Mouse (Mus musculus) hindbrain, embryonic 11.5 days (tissue): ENCODE measurements around the gene Nfia. TPM values are rescaled to one million over a fixed set of nuclear protein-coding genes. Genes with fewer than 3 reads are reported as not detected.

Source experiments
- ATAC-seq: fragments of 200-750 bp; cut with Nextera tagmentation; 2 replicates; pipeline ENCODE4 v1.8.0; 2017; ENCODE audit warnings: mild to moderate bottlenecking, moderate TSS enrichment, moderate library complexity; ENCODE audit not compliant: low FRiP score
- DNase-seq: peaks from one replicate; pipeline ENCODE4 v3.0.0-alpha.2; 2015; ENCODE audit warnings: low spot score
- H3K27ac ChIP-seq: fragments of 300-500 bp; sonication (generic); 2 replicates; pipeline ENCODE4 v1.5.1; 2014; ENCODE audit warnings: mild to moderate bottlenecking, low read depth, low read length
- H3K27me3 ChIP-seq: fragments of 300-500 bp; sonication (generic); 2 replicates; pipeline ENCODE4 v1.6.1; 2014; ENCODE audit warnings: mild to moderate bottlenecking, low read length, moderate library complexity, mixed read lengths; ENCODE audit not compliant: control insufficient read depth, insufficient read depth
- H3K36me3 ChIP-seq: fragments of 300-500 bp; sonication (generic); 2 replicates; pipeline ENCODE4 v1.6.1; 2014; ENCODE audit warnings: mild to moderate bottlenecking, low read length, moderate library complexity, mixed read lengths; ENCODE audit not compliant: control insufficient read depth, insufficient read depth
- H3K4me1 ChIP-seq: fragments of 300-500 bp; sonication (generic); replicated peaks from 2 replicates; pipeline ENCODE4 v1.6.1; 2014; ENCODE audit warnings: low read length, mixed read lengths; ENCODE audit not compliant: control insufficient read depth, insufficient read depth
- H3K4me2 ChIP-seq: fragments of 300-500 bp; sonication (generic); replicated peaks from 2 replicates; pipeline ENCODE4 v1.6.1; 2014; ENCODE audit warnings: mild to moderate bottlenecking, low read depth, low read length
- H3K4me3 ChIP-seq: fragments of 300-500 bp; sonication (generic); 2 replicates; pipeline ENCODE4 v1.5.1; 2014; ENCODE audit warnings: low read depth, low read length
- H3K9ac ChIP-seq: fragments of 300-500 bp; sonication (generic); 2 replicates; pipeline ENCODE4 v1.6.1; 2014; ENCODE audit warnings: low read depth, low read length
- H3K9me3 ChIP-seq: fragments of 300-500 bp; sonication (generic); 2 replicates; pipeline ENCODE4 v1.6.1; 2016; ENCODE audit warnings: low read length; ENCODE audit not compliant: control insufficient read depth
- WGBS: fragments of 180-500 bp; shearing (Covaris S2); extraction: QIAGEN DNeasy Blood & Tissue Kit; methylation state at CpG from one replicate; pipeline ENCODE4 v1.1.7; 2014; 5-methylcytosine and 5-hydroxymethylcytosine counted together
- polyA plus RNA-seq: library from polyadenylated mRNA; unstranded; fragments of >200 nt; fragmentation: Nextera tagmentation; extraction: Ambion mirVana; gene quantifications from 2 replicates; pipeline ENCODE4 v1.2.1, GENCODE M21; 2014

The Nfia gene
- polyA plus RNA-seq, 1 experiment from 2014 or later = 45.6 TPM

DNA sequence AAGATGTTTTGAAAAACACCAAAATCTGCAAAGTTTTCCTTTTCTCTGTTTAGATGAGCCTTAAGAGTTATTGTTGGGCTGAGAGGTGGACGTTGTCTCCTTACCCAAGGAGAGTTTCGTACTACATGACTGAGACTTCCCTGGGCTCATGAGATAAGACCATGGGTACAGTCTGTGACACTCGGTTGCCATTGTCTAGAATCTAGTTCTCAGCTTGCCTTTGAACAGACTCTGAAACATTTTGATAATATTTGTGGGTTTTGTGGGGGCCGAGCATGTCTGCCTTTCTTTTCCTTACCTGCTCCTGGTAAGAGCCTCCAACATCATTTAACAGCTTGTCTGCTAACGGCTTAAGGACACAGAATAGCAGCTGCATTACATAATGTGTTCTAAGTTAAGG, 150.7 kb downstream of the Nfia start:
- H3K27ac ChIP-seq = no peak overlapping the region
- WGBS = 88% methylated on average over 5 of the region's 5 CpGs
- H3K4me3 ChIP-seq = no peak overlapping the region
- H3K9me3 ChIP-seq = no peaks in the 10 kb centered on the region
- ATAC-seq (no peak), DNase-seq (no peak)
- H3K4me1 ChIP-seq = no peaks in the 10 kb centered on the region
- no peaks in the 10 kb centered on the region for H3K27me3 ChIP-seq
- H3K9ac ChIP-seq = no peak overlapping the region
- H3K36me3 ChIP-seq = no peaks in the 10 kb centered on the region
- H3K4me2 ChIP-seq = no peak overlapping the region

DNA sequence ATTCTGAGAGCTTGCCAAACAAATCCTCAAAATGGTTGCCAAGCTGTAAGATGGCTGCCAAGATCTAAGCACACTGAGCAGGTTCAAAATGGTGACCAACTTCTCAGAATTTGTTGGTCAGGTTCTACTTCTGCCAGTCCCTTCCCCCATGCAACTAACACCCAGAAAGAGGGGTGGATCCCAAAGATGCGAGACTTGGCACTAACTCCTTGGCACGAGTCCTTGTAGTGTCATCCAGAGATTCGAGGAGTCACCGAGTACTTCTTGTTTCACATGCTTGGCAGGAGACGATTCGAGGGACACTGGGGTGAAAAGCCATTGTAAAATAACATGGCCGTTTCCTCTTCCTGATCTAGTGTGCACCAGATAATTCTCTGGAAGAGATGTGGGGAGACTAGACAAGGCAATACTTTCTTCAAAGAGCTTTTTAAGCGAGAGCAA, 151.4 kb downstream of the Nfia start:
- DNase-seq = no peak
- 89% methylated on average over 8 of the region's 8 CpGs for WGBS

DNA sequence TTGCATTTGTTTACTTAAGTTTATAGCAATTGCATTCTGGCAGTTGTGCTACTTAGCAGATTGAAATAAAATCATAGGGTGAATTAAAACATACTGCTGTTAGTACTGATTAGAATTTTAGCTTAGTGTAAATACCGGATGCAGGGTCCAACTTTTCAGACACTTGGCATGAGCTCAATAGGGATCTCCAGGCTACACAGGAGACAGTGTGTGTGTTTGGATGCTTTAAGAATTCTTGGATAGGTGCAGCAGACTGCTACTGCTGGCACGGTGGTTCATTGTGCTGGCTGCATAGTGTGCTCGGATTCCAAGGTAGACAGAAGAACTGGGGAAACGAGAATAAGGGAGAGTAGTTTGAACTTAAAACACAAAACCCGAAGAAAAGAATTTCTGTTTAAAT, 151.9 kb downstream of the Nfia start:
- H3K27me3 ChIP-seq = no peaks in the 10 kb centered on the region
- no peaks in the 10 kb centered on the region for H3K4me1 ChIP-seq
- no peak overlapping the region for H3K4me3 ChIP-seq
- H3K9ac ChIP-seq = no peak overlapping the region
- DNase-seq (no peak), ATAC-seq (no peak)
- no peak overlapping the region for H3K4me2 ChIP-seq
- no peak overlapping the region for H3K27ac ChIP-seq
- H3K36me3 ChIP-seq = no peaks in the 10 kb centered on the region
- 87% methylated on average over 5 of the region's 5 CpGs for WGBS
- H3K9me3 ChIP-seq = no peaks in the 10 kb centered on the region

More for the DNA sequence above, 151.4 kb downstream of the Nfia start:
- Histone ChIP-seq H3K27ac (no peak overlapping the region), H3K4me2 (no peak overlapping the region), H3K27me3 (no peaks in the 10 kb centered on the region), H3K4me3 (no peak overlapping the region), H3K9ac (no peak overlapping the region), H3K9me3 (no peaks in the 10 kb centered on the region), H3K36me3 (no peaks in the 10 kb centered on the region), H3K4me1 (no peaks in the 10 kb centered on the region)
- ATAC-seq = no peak

DNA sequence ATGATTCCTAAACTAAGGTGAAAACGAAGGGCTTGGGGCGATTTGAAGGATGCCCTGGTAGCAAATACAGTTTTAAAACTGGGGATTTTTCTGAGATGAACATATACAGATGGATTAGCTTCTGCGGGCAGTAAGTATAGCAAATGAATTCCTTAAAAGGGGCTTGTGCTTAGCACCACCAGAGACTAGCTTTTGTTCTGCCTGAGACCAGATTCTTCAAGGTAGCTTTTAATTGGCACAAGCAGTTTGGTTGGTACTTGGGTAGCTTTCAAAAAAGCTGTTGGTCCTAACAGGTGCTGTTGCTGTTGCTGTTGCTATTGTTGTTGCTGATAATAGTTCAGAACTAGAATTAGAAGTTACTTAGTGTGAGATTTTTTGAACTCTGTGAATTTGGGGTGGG, 152.3 kb downstream of the Nfia start:
- WGBS = 92% methylated on average over 3 of the region's 3 CpGs
- Histone ChIP-seq H3K27ac (no peak overlapping the region), H3K9ac (no peak overlapping the region), H3K4me3 (no peak overlapping the region), H3K36me3 (no peaks in the 10 kb centered on the region), H3K9me3 (no peaks in the 10 kb centered on the region), H3K4me2 (no peak overlapping the region), H3K27me3 (no peaks in the 10 kb centered on the region), H3K4me1 (no peaks in the 10 kb centered on the region)
- no peak for ATAC-seq
- DNase-seq = no peak

DNA sequence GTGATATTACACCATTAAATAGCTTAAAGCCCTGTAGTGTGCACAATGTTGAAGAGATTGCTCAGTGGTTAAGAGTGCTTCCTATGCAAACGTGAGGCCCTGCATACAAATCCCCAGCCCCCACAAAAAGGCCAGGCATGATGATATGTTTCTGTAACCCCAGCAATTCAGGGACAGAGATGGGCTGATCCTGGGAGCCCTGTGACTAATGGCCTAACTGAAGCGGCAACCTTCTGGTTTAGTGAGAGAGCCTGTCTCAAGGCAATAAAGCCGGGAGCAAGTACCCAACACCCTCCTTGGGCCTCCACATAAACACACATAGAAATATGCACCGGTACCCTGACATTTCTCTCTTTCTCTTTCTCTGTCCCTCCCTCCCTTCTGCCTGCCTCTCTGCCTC, 153.1 kb downstream of the Nfia start:
- H3K27me3 ChIP-seq = no peaks in the 10 kb centered on the region
- no peak overlapping the region for H3K4me3 ChIP-seq
- H3K36me3 ChIP-seq = no peaks in the 10 kb centered on the region
- H3K4me2 ChIP-seq = no peak overlapping the region
- WGBS = 70% methylated on average over 4 of the region's 4 CpGs
- H3K27ac ChIP-seq = no peak overlapping the region
- DNase-seq (no peak), ATAC-seq (no peak)
- no peaks in the 10 kb centered on the region for H3K9me3 ChIP-seq
- H3K9ac ChIP-seq = no peak overlapping the region
- no peaks in the 10 kb centered on the region for H3K4me1 ChIP-seq

DNA sequence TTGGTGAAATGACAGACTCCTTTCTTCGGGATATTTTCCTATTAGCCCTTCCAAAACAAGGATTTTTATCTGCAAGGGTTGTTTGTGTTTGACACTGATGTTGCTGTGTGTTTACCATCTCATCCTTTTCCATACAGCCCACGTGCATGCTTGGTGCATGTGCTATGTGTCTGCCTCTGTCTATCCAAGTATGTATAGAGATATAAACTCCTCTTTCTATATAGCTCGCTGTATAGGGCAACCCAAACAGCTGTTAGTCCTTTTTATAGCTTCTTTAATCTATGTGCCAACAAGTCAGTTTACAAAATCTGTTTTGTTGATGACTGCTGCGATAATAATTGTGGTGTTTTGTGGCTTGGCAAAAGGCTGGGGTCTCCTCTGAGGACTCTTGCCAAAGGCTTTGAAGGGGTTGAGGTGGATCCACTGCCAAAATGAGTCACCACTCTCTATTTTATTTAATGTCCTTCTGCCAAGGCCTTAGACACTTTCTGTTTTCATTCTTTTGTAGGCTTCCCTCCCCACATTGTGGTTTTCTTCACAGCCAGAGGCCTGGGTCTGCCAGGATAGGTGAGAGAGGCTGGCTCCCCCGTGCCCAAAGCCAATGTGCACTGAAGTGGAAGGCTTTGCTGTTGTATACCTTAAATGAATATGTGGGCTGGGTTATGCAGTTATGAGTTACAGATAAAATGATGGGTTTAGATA, 154.2 kb downstream of the Nfia start:
- no peaks in the 10 kb centered on the region for H3K4me1 ChIP-seq
- no peak overlapping the region for H3K4me3 ChIP-seq
- H3K27ac ChIP-seq = no peak overlapping the region
- H3K4me2 ChIP-seq = no peak overlapping the region
- H3K36me3 ChIP-seq = no peaks in the 10 kb centered on the region
- DNase-seq (no peak), ATAC-seq (no peak)
- H3K27me3 ChIP-seq = no peaks in the 10 kb centered on the region
- 86% methylated on average over 5 of the region's 5 CpGs for WGBS
- no peak overlapping the region for H3K9ac ChIP-seq
- H3K9me3 ChIP-seq = no peaks in the 10 kb centered on the region

DNA sequence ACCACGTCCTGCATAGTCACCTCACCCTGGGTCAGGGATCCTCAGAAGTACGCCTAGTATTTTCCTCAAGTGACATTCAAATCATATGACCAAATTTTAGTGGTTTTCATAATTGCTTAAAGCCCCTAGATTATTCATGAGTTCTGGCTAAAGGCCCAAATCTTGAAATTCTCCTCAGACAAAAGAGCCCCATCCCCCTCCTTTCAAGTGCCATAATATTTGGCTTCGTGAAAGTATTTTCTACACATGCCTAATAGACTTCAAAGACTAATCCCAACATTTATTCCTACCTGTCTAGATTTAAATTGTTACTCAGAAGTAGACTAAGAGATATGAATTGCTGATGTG, 154.7 kb downstream of the Nfia start:
- Histone ChIP-seq H3K27ac (no peak overlapping the region), H3K4me1 (no peaks in the 10 kb centered on the region)
- 88% methylated on average over 3 of the region's 3 CpGs for WGBS

DNA sequence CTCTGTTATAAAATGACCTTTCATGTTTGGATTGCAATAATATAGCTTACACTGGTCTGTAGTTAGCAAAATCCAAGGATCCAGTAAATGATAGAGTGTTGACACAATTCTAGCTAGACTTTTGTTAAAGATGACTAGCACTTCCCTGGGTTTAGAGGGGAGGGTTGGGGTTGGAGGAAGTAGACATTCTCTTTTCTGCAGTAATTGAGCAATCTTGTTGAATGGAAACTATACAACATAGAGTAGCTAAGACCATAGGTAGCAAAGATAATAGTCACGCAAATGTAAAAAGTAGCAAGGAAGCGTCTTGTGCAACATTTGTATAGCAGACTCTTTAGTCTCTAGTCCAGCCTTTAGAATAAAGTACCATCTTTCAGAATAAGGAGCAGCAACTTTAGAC, 163.8 kb downstream of the Nfia start:
- Histone ChIP-seq H3K4me2 (no peak overlapping the region), H3K4me1 (no peaks in the 10 kb centered on the region), H3K27ac (no peak overlapping the region), H3K4me3 (no peak overlapping the region), H3K27me3 (no peaks in the 10 kb centered on the region), H3K9me3 (no peaks in the 10 kb centered on the region), H3K9ac (no peak overlapping the region), H3K36me3 (no peaks in the 10 kb centered on the region)
- DNase-seq (no peak), ATAC-seq (no peak)
- 92% methylated on average over 2 of the region's 2 CpGs for WGBS

More for the DNA sequence above, 154.7 kb downstream of the Nfia start:
- Histone ChIP-seq H3K9ac (no peak overlapping the region), H3K9me3 (no peaks in the 10 kb centered on the region), H3K4me3 (no peak overlapping the region), H3K4me2 (no peak overlapping the region), H3K36me3 (no peaks in the 10 kb centered on the region), H3K27me3 (no peaks in the 10 kb centered on the region)
- DNase-seq (no peak), ATAC-seq (no peak)

DNA sequence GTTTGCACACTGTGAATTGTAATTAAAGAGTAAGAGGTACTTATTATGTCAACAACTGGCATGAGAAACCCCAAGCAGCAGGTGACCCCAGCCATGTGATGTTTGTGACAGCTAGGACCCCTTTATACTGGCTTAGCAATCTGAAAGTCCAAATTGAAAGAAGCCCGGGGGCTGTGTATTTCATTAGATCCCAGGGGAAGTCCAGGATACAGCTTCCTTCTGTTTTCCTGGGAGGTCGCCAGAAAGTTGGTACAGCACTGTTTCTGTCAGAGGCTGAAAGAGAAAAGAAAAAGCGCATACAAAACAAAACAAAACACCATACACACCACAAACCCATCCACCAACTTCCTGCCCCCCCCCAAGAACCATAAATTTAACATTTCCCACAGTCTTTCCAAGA, 164.4 kb downstream of the Nfia start:
- ATAC-seq (no peak), DNase-seq (no peak)
- no peak overlapping the region for H3K9ac ChIP-seq
- 69% methylated on average over 3 of the region's 3 CpGs for WGBS
- no peak overlapping the region for H3K27ac ChIP-seq
- no peak overlapping the region for H3K4me2 ChIP-seq
- no peaks in the 10 kb centered on the region for H3K9me3 ChIP-seq
- no peaks in the 10 kb centered on the region for H3K4me1 ChIP-seq
- no peaks in the 10 kb centered on the region for H3K27me3 ChIP-seq
- H3K36me3 ChIP-seq = no peaks in the 10 kb centered on the region
- H3K4me3 ChIP-seq = no peak overlapping the region
